Mouse (Mus musculus): Measurements from ENCODE around the gene Ebpl. TPM values are rescaled to one million over a fixed set of nuclear protein-coding genes. Genes with fewer than 3 reads are reported as not detected.

Ebpl gene
- polyA plus RNA-seq, 1 experiment from 2014 or later, result 6.7 TPM

DNA sequence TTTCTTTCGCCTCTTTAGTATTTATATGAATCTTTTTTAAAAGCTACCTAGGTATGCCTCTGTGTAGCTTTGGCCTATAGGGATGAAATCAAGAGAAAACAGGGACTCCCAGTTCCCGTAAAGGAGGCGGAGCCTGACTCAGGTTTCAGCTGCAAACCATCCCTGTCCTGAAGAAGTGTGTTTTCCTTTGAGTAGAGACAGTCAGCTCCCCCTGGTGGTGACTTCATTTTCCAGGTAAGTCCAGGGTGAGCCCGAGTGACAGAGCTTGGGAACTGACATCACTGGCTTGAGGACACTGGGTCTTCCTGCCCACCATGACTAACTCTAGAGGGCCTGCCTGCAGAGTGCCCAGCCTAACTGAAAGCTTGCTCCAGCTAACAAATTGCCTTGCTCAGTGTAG, 43.4 kb downstream of the Ebpl start:
- H3K4me2 ChIP-seq, result no peak overlapping the region
- ATAC-seq (replicated peaks; ENCODE audit: low FRiP score) (no peak), DNase-seq (ENCODE audit: low spot score) (no peak)
- no peak overlapping the region for H3K9ac ChIP-seq (ENCODE audit: low read depth, low read length)
- H3K27ac ChIP-seq (ENCODE audit: low read depth, low read length), result no peak overlapping the region
- H3K36me3 ChIP-seq (ENCODE audit: control insufficient read depth, insufficient read depth, low read length), result no peaks in the 10 kb centered on the region
- H3K27me3 ChIP-seq (replicated peaks; ENCODE audit: control insufficient read depth, insufficient read depth, low read length), result no peaks in the 10 kb centered on the region
- no peak overlapping the region for H3K4me3 ChIP-seq (ENCODE audit: low read depth, low read length)
- no peaks in the 10 kb centered on the region for H3K9me3 ChIP-seq (ENCODE audit: control insufficient read depth, low read length)
- H3K4me1 ChIP-seq (replicated peaks; ENCODE audit: control insufficient read depth, insufficient read depth, low read length), result no peaks in the 10 kb centered on the region; the same call in 1 of the 2 replicates
- WGBS, result 32% methylated on average over 4 of the region's 4 CpGs

DNA sequence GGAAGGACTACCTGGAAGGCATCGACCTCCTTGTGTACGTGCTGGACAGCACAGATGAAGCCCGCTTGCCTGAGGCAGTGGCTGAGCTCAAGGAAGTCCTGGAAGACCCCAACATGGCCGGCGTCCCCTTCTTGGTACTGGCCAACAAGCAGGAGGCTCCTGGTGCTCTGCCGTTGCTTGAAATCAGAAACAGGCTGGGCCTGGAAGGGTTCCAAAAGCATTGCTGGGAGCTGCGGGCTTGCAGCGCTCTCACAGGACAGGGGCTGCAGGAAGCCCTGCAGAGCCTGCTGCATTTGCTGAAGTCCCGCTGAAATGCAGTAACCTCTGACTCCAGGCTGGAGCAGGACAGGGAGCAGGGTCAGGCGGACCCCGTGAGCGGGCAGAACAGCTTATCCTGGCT, 49.3 kb downstream of the Ebpl start:
- Histone ChIP-seq H3K36me3 (ENCODE audit: control insufficient read depth, insufficient read depth, low read length) (no peaks in the 10 kb centered on the region), H3K4me1 (replicated peaks; ENCODE audit: control insufficient read depth, insufficient read depth, low read length) (0 out of 2 replicates have a peak, but pooled peaks cover 3% of the 10 kb centered on the region), H3K27ac (ENCODE audit: low read depth, low read length) (no peak overlapping the region), H3K4me2 (peak overlapping the region; percentile 2; the same call in 1 of the 2 replicates), H3K27me3 (replicated peaks; ENCODE audit: control insufficient read depth, insufficient read depth, low read length) (no peaks in the 10 kb centered on the region), H3K9me3 (ENCODE audit: control insufficient read depth, low read length) (no peaks in the 10 kb centered on the region), H3K9ac (ENCODE audit: low read depth, low read length) (no peak overlapping the region), H3K4me3 (ENCODE audit: low read depth, low read length) (no peak overlapping the region)
- 56% methylated on average over 12 of the region's 12 CpGs for WGBS
- DNase-seq (ENCODE audit: low spot score), result no peak
- no peak for ATAC-seq (replicated peaks; ENCODE audit: low FRiP score)

DNA sequence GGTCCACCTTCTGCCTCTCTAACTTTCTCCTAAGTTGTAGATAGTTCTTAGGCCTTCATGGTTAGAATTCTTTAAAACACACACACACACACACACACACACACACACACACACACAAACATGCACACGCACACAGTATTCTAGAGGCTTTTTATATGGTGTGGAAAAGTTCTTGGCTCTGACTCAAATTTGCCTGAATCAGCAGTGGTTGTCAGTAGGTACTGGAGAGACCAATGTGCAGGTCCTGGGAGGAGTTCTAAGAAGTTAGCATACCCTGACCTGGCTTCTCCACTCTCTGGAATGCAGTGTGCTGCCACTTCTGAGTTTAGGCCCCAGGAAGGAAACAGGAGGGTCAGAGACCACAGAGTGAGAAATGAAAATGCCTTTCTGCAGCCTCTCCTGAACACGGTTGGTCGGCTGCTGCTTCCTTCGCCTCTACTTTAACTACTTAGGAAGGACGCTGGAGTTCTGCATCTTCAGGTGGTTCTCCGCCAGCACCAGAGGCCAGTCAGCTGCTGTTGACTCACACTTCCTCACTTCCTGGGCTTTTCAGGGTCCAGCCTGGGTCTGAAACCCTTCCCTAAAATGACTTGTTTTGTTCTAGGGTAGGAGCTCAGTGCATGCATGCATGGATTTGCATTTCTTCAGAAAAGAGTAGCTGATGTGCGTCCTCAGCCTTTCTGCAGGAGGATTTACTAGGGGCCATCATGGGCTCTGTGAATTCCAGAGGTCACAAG, 50.0 kb downstream of the Ebpl start:
- DNase-seq (ENCODE audit: low spot score) (no peak), ATAC-seq (replicated peaks; ENCODE audit: low FRiP score) (no peak)
- Histone ChIP-seq H3K4me3 (ENCODE audit: low read depth, low read length) (no peak overlapping the region), H3K27ac (ENCODE audit: low read depth, low read length) (no peak overlapping the region), H3K9me3 (ENCODE audit: control insufficient read depth, low read length) (no peaks in the 10 kb centered on the region), H3K4me1 (replicated peaks; ENCODE audit: control insufficient read depth, insufficient read depth, low read length) (0 out of 2 replicates have a peak, but pooled peaks cover 3% of the 10 kb centered on the region), H3K4me2 (no peak overlapping the region; the same call in 1 of the 2 replicates), H3K27me3 (replicated peaks; ENCODE audit: control insufficient read depth, insufficient read depth, low read length) (no peaks in the 10 kb centered on the region), H3K36me3 (ENCODE audit: control insufficient read depth, insufficient read depth, low read length) (no peaks in the 10 kb centered on the region), H3K9ac (ENCODE audit: low read depth, low read length) (no peak overlapping the region)
- 52% methylated on average over 7 of the region's 7 CpGs for WGBS

DNA sequence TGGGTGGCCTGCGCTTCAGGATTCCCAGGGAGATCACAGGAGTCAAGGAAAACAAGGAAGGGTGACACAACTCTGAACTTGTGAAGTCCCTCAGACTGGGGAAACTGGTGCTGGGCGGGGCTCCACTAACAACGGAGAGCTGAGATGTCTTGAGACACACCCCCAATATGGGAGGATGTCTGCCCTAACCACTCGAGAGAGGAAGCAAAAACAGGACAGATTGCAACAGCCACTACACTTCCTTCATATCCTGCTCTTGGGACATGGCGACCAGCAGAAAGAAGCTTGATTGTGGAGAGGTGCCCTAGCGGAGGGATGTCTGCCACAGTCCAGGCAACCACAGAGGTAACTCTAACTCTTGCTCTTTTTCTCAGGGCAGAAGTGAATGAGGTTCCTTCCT, 50.6 kb downstream of the Ebpl start, which contains the start of gene Arl11:
Gene Arl11 (plus strand): TSS at position 161 of the 400 bp plus-strand sequence.
- ATAC-seq (replicated peaks; ENCODE audit: low FRiP score) (no peak), DNase-seq (ENCODE audit: low spot score) (no peak)
- 31% methylated on average over 6 of the region's 6 CpGs for WGBS
- Histone ChIP-seq H3K27me3 (replicated peaks; ENCODE audit: control insufficient read depth, insufficient read depth, low read length) (no peaks in the 10 kb centered on the region), H3K4me3 (ENCODE audit: low read depth, low read length) (no peak within 1 kb of the TSS), H3K27ac (ENCODE audit: low read depth, low read length) (no peak within 1 kb of the TSS), H3K9ac (ENCODE audit: low read depth, low read length) (no peak within 1 kb of the TSS), H3K4me1 (replicated peaks; ENCODE audit: control insufficient read depth, insufficient read depth, low read length) (0 out of 2 replicates have a peak, but pooled peaks cover 3% of the 10 kb centered on the region), H3K4me2 (no peak within 1 kb of the TSS; the same call in 1 of the 2 replicates), H3K9me3 (ENCODE audit: control insufficient read depth, low read length) (no peaks in the 10 kb centered on the region), H3K36me3 (ENCODE audit: control insufficient read depth, insufficient read depth, low read length) (no peaks in the 10 kb centered on the region)

DNA sequence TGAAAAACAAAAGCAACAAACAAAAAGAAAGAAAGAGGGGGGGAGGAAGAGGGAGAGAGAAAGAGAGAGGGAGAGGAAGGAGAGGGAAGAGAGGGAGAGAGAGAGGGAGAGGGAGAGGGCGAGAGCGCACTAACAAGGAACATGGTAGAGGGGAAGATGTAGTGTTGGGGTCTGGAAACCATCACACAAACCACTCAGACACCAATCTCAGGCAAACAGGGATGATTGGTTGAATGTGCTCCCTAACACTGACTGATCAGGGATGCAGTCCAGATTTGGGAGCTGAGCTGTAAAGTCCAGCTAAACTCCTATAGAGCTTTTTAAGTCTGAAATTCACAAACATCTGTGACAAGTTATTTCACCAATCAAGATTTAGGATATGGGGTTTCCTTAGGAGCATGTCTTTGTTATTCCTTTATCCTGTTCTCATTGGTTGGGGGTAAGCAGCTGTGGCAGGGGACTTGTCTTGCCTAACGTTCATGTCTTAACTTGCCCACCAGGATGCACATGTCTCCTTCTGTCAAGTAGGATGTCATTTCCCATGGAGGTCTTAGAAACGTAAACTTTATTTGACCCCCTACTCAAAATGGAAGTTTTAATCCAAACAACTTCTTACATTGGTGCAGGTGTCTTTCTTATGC, 56.1 kb downstream of the Ebpl start:
- 74% methylated on average over 4 of the region's 4 CpGs for WGBS

DNA sequence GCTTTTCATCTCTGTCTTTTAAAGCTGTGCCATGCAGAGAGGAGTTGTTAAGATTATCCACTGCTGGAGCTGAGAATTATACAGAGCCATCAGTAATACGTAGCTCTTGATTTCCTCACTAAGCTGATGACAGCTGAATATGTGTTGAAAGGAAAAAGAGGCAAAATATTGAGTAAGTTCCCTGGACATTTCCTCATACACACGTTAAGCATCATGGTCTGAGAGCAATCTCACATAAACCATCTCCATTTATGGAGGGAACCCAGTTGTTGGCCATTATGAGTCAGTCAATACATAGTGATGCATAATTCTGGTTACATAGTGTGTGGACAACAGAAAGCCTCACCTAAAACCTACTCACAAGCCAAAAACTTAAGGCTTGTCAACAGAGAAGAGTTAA, 57.8 kb downstream of the Ebpl start:
- Histone ChIP-seq H3K27ac (ENCODE audit: low read depth, low read length) (no peak overlapping the region), H3K36me3 (ENCODE audit: control insufficient read depth, insufficient read depth, low read length) (no peaks in the 10 kb centered on the region), H3K4me3 (ENCODE audit: low read depth, low read length) (no peak overlapping the region), H3K4me2 (no peak overlapping the region), H3K9ac (ENCODE audit: low read depth, low read length) (no peak overlapping the region), H3K27me3 (replicated peaks; ENCODE audit: control insufficient read depth, insufficient read depth, low read length) (no peaks in the 10 kb centered on the region), H3K9me3 (ENCODE audit: control insufficient read depth, low read length) (no peaks in the 10 kb centered on the region), H3K4me1 (replicated peaks; ENCODE audit: control insufficient read depth, insufficient read depth, low read length) (no peaks in the 10 kb centered on the region)
- no peak for ATAC-seq (replicated peaks; ENCODE audit: low FRiP score)
- no peak for DNase-seq (ENCODE audit: low spot score)
- WGBS, result 70% methylated on average over 2 of the region's 2 CpGs

More for the DNA sequence above, 56.1 kb downstream of the Ebpl start:
- Histone ChIP-seq H3K4me2 (no peak overlapping the region), H3K27ac (ENCODE audit: low read depth, low read length) (no peak overlapping the region), H3K4me1 (replicated peaks; ENCODE audit: control insufficient read depth, insufficient read depth, low read length) (no peaks in the 10 kb centered on the region), H3K36me3 (ENCODE audit: control insufficient read depth, insufficient read depth, low read length) (no peaks in the 10 kb centered on the region), H3K9ac (ENCODE audit: low read depth, low read length) (no peak overlapping the region), H3K27me3 (replicated peaks; ENCODE audit: control insufficient read depth, insufficient read depth, low read length) (no peaks in the 10 kb centered on the region), H3K9me3 (ENCODE audit: control insufficient read depth, low read length) (no peaks in the 10 kb centered on the region), H3K4me3 (ENCODE audit: low read depth, low read length) (no peak overlapping the region)
- DNase-seq (ENCODE audit: low spot score), result no peak
- ATAC-seq (replicated peaks; ENCODE audit: low FRiP score), result no peak

DNA sequence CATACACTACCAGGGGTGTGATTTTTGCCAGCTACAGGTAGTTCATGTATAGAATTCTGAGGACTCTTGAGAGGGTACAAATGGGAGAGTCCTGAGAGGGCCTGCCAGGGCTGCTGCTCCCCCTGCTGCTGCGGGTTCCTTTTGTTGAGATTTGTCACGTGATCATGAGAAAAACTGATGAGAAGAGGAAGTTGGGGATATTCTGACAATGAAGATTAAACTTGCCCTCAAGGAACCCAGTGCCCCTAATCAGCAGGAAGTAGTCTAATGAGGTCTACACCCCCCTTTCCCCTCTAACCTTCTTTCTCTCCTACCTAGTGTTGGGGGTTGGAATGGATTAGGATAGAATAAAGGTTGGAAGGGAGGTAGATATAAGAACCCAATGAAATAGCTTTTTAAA, 58.9 kb downstream of the Ebpl start:
- H3K36me3 ChIP-seq (ENCODE audit: control insufficient read depth, insufficient read depth, low read length), result no peaks in the 10 kb centered on the region
- H3K4me3 ChIP-seq (ENCODE audit: low read depth, low read length), result no peak overlapping the region
- no peak overlapping the region for H3K27ac ChIP-seq (ENCODE audit: low read depth, low read length)
- no peaks in the 10 kb centered on the region for H3K9me3 ChIP-seq (ENCODE audit: control insufficient read depth, low read length)
- 21% methylated on average over 2 of the region's 2 CpGs for WGBS
- ATAC-seq (replicated peaks; ENCODE audit: low FRiP score), result no peak
- H3K27me3 ChIP-seq (replicated peaks; ENCODE audit: control insufficient read depth, insufficient read depth, low read length), result no peaks in the 10 kb centered on the region
- no peak overlapping the region for H3K9ac ChIP-seq (ENCODE audit: low read depth, low read length)
- DNase-seq (ENCODE audit: low spot score), result no peak
- H3K4me2 ChIP-seq, result no peak overlapping the region
- H3K4me1 ChIP-seq (replicated peaks; ENCODE audit: control insufficient read depth, insufficient read depth, low read length), result no peaks in the 10 kb centered on the region

DNA sequence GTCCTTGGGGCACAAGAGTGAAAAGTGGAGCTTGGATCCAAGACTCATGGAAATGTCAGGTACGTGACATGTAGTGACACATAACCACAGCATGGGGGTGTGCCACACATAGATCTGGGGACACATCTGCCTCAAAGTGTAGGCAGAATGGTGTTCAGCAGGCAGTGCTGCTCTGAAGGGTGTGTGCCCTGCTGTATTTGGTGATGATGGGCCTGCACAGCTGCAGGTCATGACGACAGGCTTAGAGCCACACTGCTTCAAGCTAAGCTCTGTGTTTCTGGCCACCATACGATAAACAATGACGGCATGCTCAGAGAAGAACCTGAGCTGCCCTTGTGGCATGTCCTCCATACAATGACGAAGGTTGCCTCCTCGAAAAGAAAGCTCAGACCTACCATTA, 60.4 kb downstream of the Ebpl start:
- no peak for DNase-seq (ENCODE audit: low spot score)
- H3K4me3 ChIP-seq (ENCODE audit: low read depth, low read length), result no peak overlapping the region
- WGBS, result 86% methylated on average over 6 of the region's 6 CpGs
- ATAC-seq (replicated peaks; ENCODE audit: low FRiP score), result no peak
- H3K27me3 ChIP-seq (replicated peaks; ENCODE audit: control insufficient read depth, insufficient read depth, low read length), result no peaks in the 10 kb centered on the region
- H3K9me3 ChIP-seq (ENCODE audit: control insufficient read depth, low read length), result no peaks in the 10 kb centered on the region
- no peak overlapping the region for H3K9ac ChIP-seq (ENCODE audit: low read depth, low read length)
- H3K36me3 ChIP-seq (ENCODE audit: control insufficient read depth, insufficient read depth, low read length), result no peaks in the 10 kb centered on the region
- H3K4me2 ChIP-seq, result no peak overlapping the region
- no peak overlapping the region for H3K27ac ChIP-seq (ENCODE audit: low read depth, low read length)
- H3K4me1 ChIP-seq (replicated peaks; ENCODE audit: control insufficient read depth, insufficient read depth, low read length), result no peaks in the 10 kb centered on the region

DNA sequence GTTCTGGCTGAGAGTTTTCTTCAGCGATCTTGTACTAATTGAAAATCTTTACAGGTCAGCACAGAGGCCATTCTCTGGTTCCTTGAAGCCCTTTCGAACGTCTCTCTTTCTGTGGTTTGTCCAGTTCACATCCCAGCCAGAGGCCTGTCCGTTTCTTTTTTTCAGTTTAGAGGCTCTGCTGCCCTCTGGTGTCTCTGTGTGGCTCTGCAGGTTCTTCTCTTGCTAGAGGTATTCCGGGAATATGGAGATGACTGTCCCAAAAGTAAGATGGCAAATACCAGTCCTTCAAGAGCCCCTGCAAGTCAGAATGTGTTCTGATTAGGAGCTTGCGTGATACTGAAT, 65.5 kb downstream of the Ebpl start:
- no peak overlapping the region for H3K9ac ChIP-seq (ENCODE audit: low read depth, low read length)
- H3K36me3 ChIP-seq (ENCODE audit: control insufficient read depth, insufficient read depth, low read length), result no peaks in the 10 kb centered on the region
- H3K27ac ChIP-seq (ENCODE audit: low read depth, low read length), result no peak overlapping the region
- DNase-seq (ENCODE audit: low spot score) (peak; percentile 56), ATAC-seq (replicated peaks; ENCODE audit: low FRiP score) (no peak)
- no peaks in the 10 kb centered on the region for H3K4me1 ChIP-seq (replicated peaks; ENCODE audit: control insufficient read depth, insufficient read depth, low read length)
- no peak overlapping the region; the same call in 1 of the 2 replicates for H3K4me3 ChIP-seq (ENCODE audit: low read depth, low read length)
- H3K4me2 ChIP-seq, result peak overlapping the region; percentile 49
- H3K9me3 ChIP-seq (ENCODE audit: control insufficient read depth, low read length), result no peaks in the 10 kb centered on the region
- no peaks in the 10 kb centered on the region for H3K27me3 ChIP-seq (replicated peaks; ENCODE audit: control insufficient read depth, insufficient read depth, low read length)
- WGBS, result 16% methylated on average over 6 of the region's 6 CpGs

All from liver, embryonic 11.5 days (tissue).